Mouse (Mus musculus) neutrophil, adult 65 days (primary cell): Measurements from ENCODE around the gene Krba1. TPM values are rescaled to one million over a fixed set of nuclear protein-coding genes. Genes with fewer than 3 reads are reported as not detected.

Experiments used
- total RNA-seq: library from RNA; stranded (reverse); gene quantifications from 2 replicates; pipeline ENCODE4 v1.2.4, GENCODE M21; 2023

Gene Krba1
- 0.45 and 0.82 TPM in 2 replicates for total RNA-seq

DNA sequence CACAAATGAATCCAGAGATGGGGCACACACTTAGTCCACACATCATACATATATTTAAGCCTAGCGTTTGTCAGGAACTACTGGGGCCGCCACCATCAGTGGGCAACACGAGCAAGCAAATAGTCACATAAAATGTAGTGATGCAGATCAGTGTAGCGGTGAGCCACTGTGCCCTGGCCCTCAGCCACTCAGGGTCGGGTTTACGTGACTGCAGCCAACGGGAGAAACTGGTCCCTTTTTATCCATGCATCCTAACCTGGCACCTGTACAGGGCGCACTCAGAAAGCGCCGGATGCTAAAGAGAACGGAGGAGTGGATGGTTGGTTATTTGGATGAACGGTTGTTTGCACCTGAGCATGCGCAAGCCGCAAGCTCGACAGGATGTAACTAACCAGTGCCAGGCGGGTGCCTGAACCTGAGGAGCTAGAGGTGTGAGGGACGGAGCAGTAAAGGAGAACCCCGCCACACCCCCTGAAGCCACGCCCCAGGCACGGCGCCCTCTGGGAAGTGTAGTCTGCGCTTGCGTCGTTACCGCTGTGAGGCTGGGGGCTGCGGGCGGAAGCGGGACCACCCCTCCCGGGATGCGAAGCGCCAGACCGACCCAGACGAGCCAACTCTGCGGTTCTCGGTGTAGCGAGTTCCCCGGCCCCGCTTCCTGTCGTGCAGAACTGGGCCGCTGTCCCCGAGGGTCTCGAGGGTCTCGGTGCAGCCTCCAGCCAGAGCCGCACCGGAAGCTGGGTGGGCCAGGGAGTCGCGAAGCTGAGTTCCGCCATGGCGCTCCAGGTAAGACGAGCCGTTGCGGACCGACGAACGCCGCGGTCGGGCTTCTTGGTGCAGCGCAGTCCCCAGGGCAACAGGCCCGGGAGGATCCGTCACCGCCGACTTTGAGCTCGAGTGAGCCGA, at the start of gene Krba1:
Gene Krba1 (plus strand): TSS at position 482 of the 903 bp plus-strand sequence.

DNA sequence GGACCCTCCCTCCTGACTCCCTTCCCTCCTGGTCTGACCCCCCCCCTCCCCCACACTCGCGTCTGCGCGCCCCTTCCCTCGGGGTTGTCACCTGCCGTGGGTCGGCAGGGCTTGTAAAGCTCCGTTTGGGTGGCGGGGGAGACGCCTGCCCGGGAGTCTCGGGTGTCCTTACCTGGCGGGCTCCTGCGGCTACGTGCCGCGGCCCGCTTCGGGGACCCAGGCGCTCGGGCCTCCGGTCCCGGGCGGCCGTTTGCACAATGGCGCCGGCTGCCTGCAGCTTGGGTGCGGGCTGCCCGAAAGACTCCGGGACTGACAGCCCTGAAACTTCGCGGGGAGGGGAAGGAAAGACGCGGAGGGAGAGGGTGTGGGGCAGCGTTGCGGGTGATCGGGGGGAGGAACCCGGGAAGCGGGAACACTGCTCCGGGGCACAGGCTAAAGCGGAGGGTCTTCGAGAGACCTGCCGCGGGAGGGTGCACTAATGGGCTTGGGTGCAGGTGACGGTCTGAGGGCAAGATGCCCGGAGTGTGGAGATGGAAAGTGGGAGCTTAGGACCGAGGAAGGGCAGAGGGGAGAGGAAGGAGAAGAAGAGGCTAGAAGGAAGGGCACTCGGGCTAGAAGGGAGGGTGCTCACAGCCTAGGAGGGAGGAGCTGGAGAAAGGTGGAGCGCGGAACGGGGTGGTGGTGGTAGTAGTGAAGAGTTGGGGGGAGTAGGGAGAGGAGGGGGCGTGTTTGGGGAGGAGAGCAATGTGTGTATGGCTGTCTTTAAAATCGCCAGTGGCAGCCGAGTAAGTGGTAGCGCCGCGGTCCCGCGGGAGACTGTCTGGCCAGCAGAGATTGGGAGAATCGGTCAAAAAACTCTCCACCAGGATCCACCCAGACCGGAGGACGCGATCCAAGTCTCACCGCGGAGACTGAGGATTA, 50.1 kb downstream of the Krba1 start, which contains the start of gene Zfp467:
Gene Zfp467 (minus strand): TSS at position 645 of the 921 bp plus-strand sequence.

DNA sequence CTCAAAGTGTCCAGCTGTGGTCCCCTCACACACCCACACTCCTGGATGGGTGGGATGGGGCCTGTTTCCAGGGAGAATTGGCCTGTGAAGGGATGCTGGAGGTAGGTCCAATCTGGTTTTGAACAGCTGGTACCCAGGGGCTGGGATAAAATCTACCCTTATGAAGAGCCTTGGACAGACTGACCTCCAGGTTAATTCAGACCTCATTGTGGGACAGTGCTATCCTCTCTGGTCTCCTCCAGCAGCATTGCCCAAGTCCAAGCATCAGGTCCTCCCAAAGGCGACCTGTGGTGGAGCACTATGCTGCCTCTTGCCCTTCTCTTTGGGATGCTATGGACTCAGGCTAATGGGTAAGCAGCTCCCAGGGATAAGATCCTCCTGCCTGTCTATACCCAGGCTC, 52.5 kb downstream of the Krba1 start, which contains the start of gene Sspo:
Gene Sspo (plus strand): TSS at position 301 of the 400 bp plus-strand sequence.

Other genes with a start within 250 kb of the Krba1 start
- gene Zfp467, start 50.2 kb downstream of the Krba1 start, total RNA-seq: 8.6 and 11.1 TPM in 2 replicates
- gene Sspo, start 52.6 kb downstream of the Krba1 start, total RNA-seq: 0.16 TPM in 1 of 2 replicates, not detected in the other
- 0.45 TPM in 1 of 2 replicates, not detected in the other for gene Atp6v0e2, start 142.0 kb downstream of the Krba1 start, total RNA-seq
- 22.5 and 23.0 TPM in 2 replicates for gene Lrrc61, start 159.2 kb downstream of the Krba1 start, total RNA-seq
- not detected in 2 replicates for gene Rarres2, start 177.2 kb downstream of the Krba1 start, total RNA-seq
- not detected in 2 replicates for gene Gm45021, start 194.0 kb downstream of the Krba1 start, total RNA-seq
- gene Repin1, start 198.3 kb downstream of the Krba1 start, total RNA-seq: 2.2 and 2.9 TPM in 2 replicates
- 2.2 TPM in 1 of 2 replicates, not detected in the other for gene Gm44965, start 198.4 kb downstream of the Krba1 start, total RNA-seq
- 0.32 and 0.57 TPM in 2 replicates for gene Zfp775, start 206.5 kb downstream of the Krba1 start, total RNA-seq
- not detected in 2 replicates for gene AI854703, start 231.2 kb downstream of the Krba1 start, total RNA-seq